Mouse (Mus musculus): ENCODE data around the gene Nhlrc3.

DNA sequence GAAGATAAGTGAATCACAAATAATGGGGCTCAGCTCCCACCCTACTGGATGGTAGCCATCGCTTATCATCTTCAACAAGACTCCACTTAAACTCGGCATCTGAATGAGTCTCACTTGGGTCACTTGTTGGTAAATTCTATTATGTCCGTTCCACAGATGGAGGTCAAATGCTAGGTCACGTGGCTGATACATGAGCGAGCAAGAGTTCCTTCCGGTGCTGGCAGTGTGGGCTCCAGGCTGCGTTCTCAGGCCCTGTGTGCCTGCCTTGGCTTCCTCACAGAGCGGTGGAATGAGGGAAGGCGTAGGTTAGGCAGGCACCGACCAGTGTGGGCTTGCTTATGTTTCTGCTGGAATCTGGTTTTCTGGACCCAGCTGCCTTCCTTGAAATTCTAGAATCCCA, 23.4 kb upstream of the Nhlrc3 start:
- TF ChIP-seq CTCF (conservative IDR thresholded peaks at IDR 0.05; ENCODE audit: insufficient read depth, insufficient read length, low read depth, low read length) (no peak), POLR2A (IDR thresholded peaks at IDR 0.05; ENCODE audit: low read depth, low read length) (no peak)

All from kidney, adult 2 months (tissue).